Mouse (Mus musculus): ENCODE measurements around the gene Ccdc134. TPM values are rescaled to one million over a fixed set of nuclear protein-coding genes. Genes with fewer than 3 reads are reported as not detected.

Ccdc134 gene
- polyA plus RNA-seq, 1 experiment from 2014 or later = 19.0 TPM

GRCm38 (mm10) chr15:82165332-82166239, 37.9 kb downstream of the Ccdc134 start:
- Histone ChIP-seq H3K9me3 (no peaks in the 10 kb centered on the region), H3K27me3 (no peaks in the 10 kb centered on the region), H3K4me1 (peaks cover 55% of the 10 kb centered on the region), H3K4me2 (no peak overlapping the region), H3K4me3 (replicated peaks) (no peak overlapping the region), H3K27ac (no peak overlapping the region), H3K36me3 (replicated peaks) (peaks cover 10% of the 10 kb centered on the region), H3K9ac (no peak overlapping the region)
- 58% methylated on average over 8 of the region's 8 CpGs for WGBS
- ATAC-seq (ENCODE audit: low FRiP score) = peak; percentile 22; the same call in 1 of the 2 replicates

- H3K9ac ChIP-seq = 0 out of 2 replicates have a peak overlapping the region, but pooled peaks have one; percentile 25
- H3K4me3 ChIP-seq (replicated peaks) = no peak overlapping the region
- no peaks in the 10 kb centered on the region for H3K9me3 ChIP-seq
- H3K4me1 ChIP-seq = peaks cover 49% of the 10 kb centered on the region
- peak overlapping the region; percentile 38; the same call in 1 of the 2 replicates for H3K27ac ChIP-seq
- ATAC-seq (ENCODE audit: low FRiP score) = 0 out of 2 replicates have a peak, but pooled peaks have one; percentile 31
- H3K27me3 ChIP-seq = no peaks in the 10 kb centered on the region
- WGBS = 46% methylated on average over 22 of the region's 22 CpGs
- H3K36me3 ChIP-seq (replicated peaks) = peaks cover 19% of the 10 kb centered on the region
- H3K4me2 ChIP-seq = no peak overlapping the region
These were observed 38.7 kb downstream of the Ccdc134 start for GRCm38 (mm10) chr15:82166240-82167100.

GRCm38 (mm10) chr15:82167201-82168168, 39.8 kb downstream of the Ccdc134 start:
- 73% methylated on average over 23 of the region's 23 CpGs for WGBS
- Histone ChIP-seq H3K9me3 (no peaks in the 10 kb centered on the region), H3K9ac (0 out of 2 replicates have a peak overlapping the region, but pooled peaks have one; percentile 25), H3K4me1 (peaks cover 49% of the 10 kb centered on the region), H3K4me2 (no peak overlapping the region), H3K27me3 (no peaks in the 10 kb centered on the region), H3K27ac (peak overlapping the region; percentile 38; the same call in 1 of the 2 replicates), H3K36me3 (replicated peaks) (peaks cover 27% of the 10 kb centered on the region), H3K4me3 (replicated peaks) (no peak overlapping the region)
- ATAC-seq (ENCODE audit: low FRiP score) = no peak

GRCm38 (mm10) chr15:82169671-82170070, 41.9 kb downstream of the Ccdc134 start:
- Histone ChIP-seq H3K4me1 (peaks cover 32% of the 10 kb centered on the region), H3K9ac (no peak overlapping the region), H3K27ac (no peak overlapping the region), H3K4me3 (replicated peaks) (no peak overlapping the region), H3K4me2 (no peak overlapping the region), H3K9me3 (no peaks in the 10 kb centered on the region), H3K36me3 (replicated peaks) (peaks cover 48% of the 10 kb centered on the region), H3K27me3 (no peaks in the 10 kb centered on the region)
- WGBS = 79% methylated on average over 5 of the region's 5 CpGs
- no peak for ATAC-seq (ENCODE audit: low FRiP score)

GRCm38 (mm10) chr15:82170437-82171377, 43.0 kb downstream of the Ccdc134 start:
- Histone ChIP-seq H3K4me2 (no peak overlapping the region), H3K27me3 (no peaks in the 10 kb centered on the region), H3K9me3 (no peaks in the 10 kb centered on the region), H3K27ac (no peak overlapping the region), H3K4me3 (replicated peaks) (no peak overlapping the region), H3K4me1 (peaks cover 23% of the 10 kb centered on the region), H3K9ac (no peak overlapping the region), H3K36me3 (replicated peaks) (peaks cover 58% of the 10 kb centered on the region)
- ATAC-seq (ENCODE audit: low FRiP score) = no peak
- WGBS = 87% methylated on average over 36 of the region's 36 CpGs

GRCm38 (mm10) chr15:82172648-82173047, 44.9 kb downstream of the Ccdc134 start:
- ATAC-seq (ENCODE audit: low FRiP score) = no peak
- H3K4me3 ChIP-seq (replicated peaks) = no peak overlapping the region
- peaks cover 4% of the 10 kb centered on the region for H3K4me1 ChIP-seq
- no peak overlapping the region for H3K4me2 ChIP-seq
- peaks cover 75% of the 10 kb centered on the region for H3K36me3 ChIP-seq (replicated peaks)
- no peak overlapping the region for H3K9ac ChIP-seq
- no peaks in the 10 kb centered on the region for H3K27me3 ChIP-seq
- H3K9me3 ChIP-seq = no peaks in the 10 kb centered on the region
- WGBS = 94% methylated on average over 8 of the region's 8 CpGs
- no peak overlapping the region for H3K27ac ChIP-seq

- Histone ChIP-seq H3K4me3 (replicated peaks) (no peak overlapping the region), H3K27ac (no peak overlapping the region), H3K4me2 (no peak overlapping the region), H3K9me3 (0 out of 2 replicates have a peak, but pooled peaks cover 3% of the 10 kb centered on the region), H3K27me3 (no peaks in the 10 kb centered on the region), H3K9ac (no peak overlapping the region), H3K36me3 (replicated peaks) (peaks cover 95% of the 10 kb centered on the region), H3K4me1 (no peaks in the 10 kb centered on the region)
- 93% methylated on average over 9 of the region's 9 CpGs for WGBS
- ATAC-seq (ENCODE audit: low FRiP score) = no peak
These were observed 47.4 kb downstream of the Ccdc134 start for GRCm38 (mm10) chr15:82175091-82175490.

GRCm38 (mm10) chr15:82177743-82178290, 50.1 kb downstream of the Ccdc134 start:
- H3K27me3 ChIP-seq = no peaks in the 10 kb centered on the region
- H3K27ac ChIP-seq = no peak overlapping the region
- no peak overlapping the region for H3K9ac ChIP-seq
- no peak for ATAC-seq (ENCODE audit: low FRiP score)
- H3K4me1 ChIP-seq = no peaks in the 10 kb centered on the region
- H3K4me2 ChIP-seq = no peak overlapping the region
- 90% methylated on average over 7 of the region's 7 CpGs for WGBS
- no peak overlapping the region for H3K4me3 ChIP-seq (replicated peaks)
- H3K36me3 ChIP-seq (replicated peaks) = peaks cover 96% of the 10 kb centered on the region
- H3K9me3 ChIP-seq = peaks cover 10% of the 10 kb centered on the region

GRCm38 (mm10) chr15:82181131-82181530, 53.4 kb downstream of the Ccdc134 start:
- peaks cover 99% of the 10 kb centered on the region for H3K36me3 ChIP-seq (replicated peaks)
- no peaks in the 10 kb centered on the region for H3K4me1 ChIP-seq
- H3K27ac ChIP-seq = no peak overlapping the region
- no peaks in the 10 kb centered on the region for H3K27me3 ChIP-seq
- no peak overlapping the region for H3K4me2 ChIP-seq
- H3K9ac ChIP-seq = no peak overlapping the region
- H3K9me3 ChIP-seq = peaks cover 10% of the 10 kb centered on the region
- ATAC-seq (ENCODE audit: low FRiP score) = no peak
- WGBS = 96% methylated on average over 5 of the region's 5 CpGs
- H3K4me3 ChIP-seq (replicated peaks) = no peak overlapping the region

- H3K9me3 ChIP-seq = peaks cover 10% of the 10 kb centered on the region
- ATAC-seq (ENCODE audit: low FRiP score) = no peak
- H3K27ac ChIP-seq = no peak overlapping the region
- no peaks in the 10 kb centered on the region for H3K4me1 ChIP-seq
- WGBS = 97% methylated on average over 4 of the region's 4 CpGs
- H3K36me3 ChIP-seq (replicated peaks) = peaks cover 100% of the 10 kb centered on the region
- H3K4me3 ChIP-seq (replicated peaks) = no peak overlapping the region
- H3K9ac ChIP-seq = no peak overlapping the region
- H3K27me3 ChIP-seq = no peaks in the 10 kb centered on the region
- no peak overlapping the region for H3K4me2 ChIP-seq
These were observed 54.6 kb downstream of the Ccdc134 start for GRCm38 (mm10) chr15:82182311-82182710.
